Mouse (Mus musculus): Measurements from ENCODE around the gene Wdr93.
A peak's percentile ranks its signal among the peaks of the same experiment; 100 is the strongest.
"Not testable (repeated sequence)": the region's sequence is repeated elsewhere in the genome, so short reads cannot be mapped to it uniquely, and the experiment has no call there.

The Wdr93 gene

DNA sequence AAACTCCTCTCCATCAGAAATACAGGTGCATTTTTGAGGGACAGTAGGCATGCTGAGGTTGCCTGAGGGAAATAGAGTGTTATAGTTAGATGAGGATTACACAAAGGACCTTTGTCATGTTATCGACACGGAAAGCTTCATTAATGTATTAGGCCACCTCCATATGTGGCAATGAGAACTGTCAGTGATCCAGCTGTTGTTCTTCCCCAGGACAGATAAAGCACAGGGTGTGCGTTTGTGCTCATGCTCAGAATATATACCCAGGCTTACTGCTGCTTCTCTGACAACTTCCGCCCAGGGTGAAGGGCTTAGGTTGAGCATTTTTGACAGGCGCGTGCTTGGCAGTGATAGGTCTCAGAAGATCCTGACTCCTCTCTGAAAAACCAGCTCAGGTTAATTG lies 6.5 kb downstream of the Wdr93 start:
- DNase-seq (ENCODE audit: low spot score in 2 of 2) = no peak

DNA sequence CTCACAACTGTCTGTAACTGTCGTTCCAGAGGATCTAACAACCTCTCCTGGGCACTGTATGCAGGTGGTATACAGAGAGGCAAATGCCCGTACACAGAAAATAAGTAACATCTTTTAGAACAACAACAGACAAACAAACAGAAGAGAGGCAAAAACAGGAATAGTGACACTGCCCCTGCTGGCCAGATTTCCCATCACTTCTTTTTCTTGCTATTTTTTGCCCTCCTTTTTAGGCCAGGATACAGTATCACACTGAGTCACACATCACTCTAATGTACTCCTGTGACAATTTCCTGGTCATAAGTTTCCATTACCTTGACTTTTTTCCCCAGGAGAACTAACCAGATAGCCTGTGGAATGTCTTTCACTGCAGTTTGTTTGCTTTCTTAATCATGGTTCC lies 13.4 kb downstream of the Wdr93 start:
- DNase-seq (ENCODE audit: low spot score in 2 of 2) = no peak

GRCm38 (mm10) chr7:79758176-79758575 lies 15.2 kb downstream of the Wdr93 start:
- no peak for DNase-seq (ENCODE audit: low spot score in 2 of 2)

- DNase-seq (ENCODE audit: low spot score in 2 of 2) = no peak
Observed at GRCm38 (mm10) chr7:79759766-79760165, 16.8 kb downstream of the Wdr93 start.

GRCm38 (mm10) chr7:79761124-79761876 lies 18.3 kb downstream of the Wdr93 start:
- DNase-seq (ENCODE audit: low spot score in 2 of 2) = no peak

DNA sequence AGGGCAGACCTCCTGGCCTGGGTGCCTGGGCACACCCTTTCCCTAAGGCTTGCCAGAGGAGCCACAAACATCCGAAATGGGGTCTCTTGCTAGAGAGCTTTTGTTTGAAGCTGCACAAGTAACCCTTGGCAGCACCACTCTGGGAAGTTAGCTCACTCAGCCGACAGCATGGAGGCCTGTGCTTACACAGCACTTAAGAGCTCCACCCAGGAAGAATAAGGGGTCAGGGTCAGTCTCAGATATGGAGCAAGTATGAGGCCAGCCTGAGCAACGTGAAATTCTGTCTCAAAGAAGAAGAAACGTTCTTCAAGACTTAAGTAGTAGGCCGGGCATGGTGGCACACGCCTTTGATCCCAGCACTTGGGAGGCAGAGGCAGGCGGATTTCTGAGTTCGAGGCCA lies 19.1 kb downstream of the Wdr93 start:
- DNase-seq (ENCODE audit: low spot score in 2 of 2) = no peak

GRCm38 (mm10) chr7:79765991-79766390 lies 23.0 kb downstream of the Wdr93 start:
- DNase-seq (ENCODE audit: low spot score in 2 of 2) = no peak

DNA sequence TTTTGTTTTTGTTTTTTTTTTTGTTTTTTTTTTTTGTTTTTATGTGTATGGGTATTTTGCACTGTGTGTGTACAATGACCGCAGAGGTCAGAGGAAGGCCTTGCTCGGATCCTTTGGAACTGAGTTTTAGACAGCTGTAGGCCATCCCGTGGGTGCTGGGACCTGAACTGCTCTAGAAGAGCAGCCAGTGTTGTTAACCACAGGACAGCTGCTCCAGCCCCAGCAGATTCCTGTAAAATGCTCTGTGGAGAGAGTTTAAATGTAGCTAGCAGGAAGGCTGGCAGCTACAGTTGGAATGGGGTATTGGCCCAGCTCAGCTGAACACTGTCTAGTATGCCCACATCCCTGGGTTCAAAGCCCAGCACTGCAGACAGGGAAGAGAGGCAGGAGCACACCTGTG lies 26.7 kb downstream of the Wdr93 start:
- no peak for DNase-seq (ENCODE audit: low spot score in 2 of 2)

- no peak for DNase-seq (ENCODE audit: low spot score in 2 of 2)
Observed at GRCm38 (mm10) chr7:79771561-79772512, 28.9 kb downstream of the Wdr93 start.

DNA sequence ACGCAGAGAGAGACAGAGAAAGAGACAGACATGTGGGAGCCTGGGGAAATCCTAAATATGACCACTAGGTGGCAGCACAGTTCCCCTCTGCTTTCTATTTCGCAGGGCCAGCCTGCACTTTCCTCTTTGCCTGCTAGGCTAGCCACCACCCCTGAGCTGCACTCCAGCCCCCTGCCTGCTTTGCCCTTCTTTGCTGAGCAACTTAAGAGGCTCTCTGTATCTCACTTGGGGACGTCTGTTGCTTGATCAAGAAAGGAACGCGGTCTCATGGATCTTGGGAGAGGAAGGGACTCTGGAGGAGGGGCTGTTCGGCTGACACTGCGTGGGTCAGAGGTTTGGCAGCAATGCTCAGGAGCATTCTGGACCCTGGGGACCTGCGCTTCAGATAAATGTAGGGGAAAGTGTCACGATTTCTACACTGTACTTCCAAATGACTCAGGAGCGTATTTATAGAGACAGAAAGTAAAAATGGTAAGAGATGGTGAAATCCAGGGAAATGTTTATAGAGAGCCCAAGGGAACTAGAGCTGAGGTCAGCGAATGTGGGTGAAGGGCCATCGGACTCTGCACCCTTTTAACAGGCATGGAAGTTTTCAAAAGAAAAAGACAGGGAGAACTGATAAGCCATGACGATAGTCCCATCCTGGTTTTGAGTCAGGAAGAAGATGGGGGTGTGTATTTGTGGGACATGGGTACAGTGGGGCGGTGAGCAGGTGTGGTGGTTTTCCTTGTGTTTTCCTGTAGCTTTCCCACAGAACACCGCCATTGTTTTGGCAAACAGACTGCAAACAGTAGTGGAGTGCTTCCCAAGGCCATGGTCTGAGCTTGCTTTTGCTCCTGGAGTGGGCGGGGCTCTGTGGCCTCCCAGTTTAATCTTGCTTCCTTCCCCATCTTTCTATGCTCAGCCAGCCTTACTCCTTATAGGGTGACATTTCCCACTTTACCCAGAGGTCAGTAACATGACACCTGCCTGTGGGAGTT lies 38.0 kb downstream of the Wdr93 start:
- peak; percentile 46 to 64 for DNase-seq (ENCODE audit: low spot score in 2 of 2)

- DNase-seq (ENCODE audit: low spot score in 2 of 2) = no peak
Observed at GRCm38 (mm10) chr7:79781826-79782515, 39.0 kb downstream of the Wdr93 start.

DNA sequence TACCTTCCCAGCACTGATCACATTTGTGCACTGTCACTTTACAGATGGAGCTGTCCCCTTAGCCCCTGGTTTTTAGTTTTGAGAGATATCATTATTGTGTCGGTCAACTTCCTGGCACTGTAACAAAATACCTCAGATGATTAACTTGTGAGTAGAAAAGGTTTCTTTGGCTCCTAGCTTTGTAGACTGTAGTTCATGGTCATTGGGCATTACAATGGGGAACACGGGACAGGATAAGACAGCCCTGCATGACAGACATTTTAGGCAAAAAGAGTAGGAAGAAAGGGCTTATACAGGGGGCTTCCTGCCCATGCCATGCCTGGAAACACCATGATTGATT lies 39.5 kb downstream of the Wdr93 start:
- no peak for DNase-seq (ENCODE audit: low spot score in 2 of 2)

DNA sequence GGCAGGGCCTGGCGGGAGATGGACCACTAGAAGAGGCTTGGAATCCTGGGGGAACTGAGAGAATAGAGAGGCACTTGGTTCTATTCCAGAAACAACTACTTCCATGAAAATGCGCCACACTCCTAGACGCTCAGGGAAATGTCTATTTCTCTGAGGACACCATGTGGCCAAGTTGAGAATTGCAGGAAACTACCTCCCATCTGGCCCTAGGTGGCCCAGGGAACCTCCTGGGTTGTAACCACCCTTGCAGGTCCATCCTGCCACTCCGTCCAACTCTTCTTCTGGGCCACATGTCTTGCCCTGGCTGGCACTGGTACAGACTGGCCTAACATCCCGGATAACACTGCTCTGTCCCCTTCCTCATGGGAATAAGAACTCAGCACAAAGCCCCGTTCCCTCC lies 43.3 kb downstream of the Wdr93 start:
- DNase-seq (ENCODE audit: low spot score in 2 of 2) = peak in 1 of 2 experiments; percentile 46

GRCm38 (mm10) chr7:79789812-79790211 lies 46.8 kb downstream of the Wdr93 start:
- DNase-seq (ENCODE audit: low spot score in 2 of 2) = not testable (repeated sequence)

GRCm38 (mm10) chr7:79792635-79793421 lies 49.9 kb downstream of the Wdr93 start:
- no peak for DNase-seq (ENCODE audit: low spot score in 2 of 2)

- DNase-seq (ENCODE audit: low spot score in 2 of 2) = no peak
Observed at GRCm38 (mm10) chr7:79793688-79794087, 50.7 kb downstream of the Wdr93 start, which contains the start of gene Mesp1. Gene Mesp1 (minus strand): TSS chr7:79793788.

DNA sequence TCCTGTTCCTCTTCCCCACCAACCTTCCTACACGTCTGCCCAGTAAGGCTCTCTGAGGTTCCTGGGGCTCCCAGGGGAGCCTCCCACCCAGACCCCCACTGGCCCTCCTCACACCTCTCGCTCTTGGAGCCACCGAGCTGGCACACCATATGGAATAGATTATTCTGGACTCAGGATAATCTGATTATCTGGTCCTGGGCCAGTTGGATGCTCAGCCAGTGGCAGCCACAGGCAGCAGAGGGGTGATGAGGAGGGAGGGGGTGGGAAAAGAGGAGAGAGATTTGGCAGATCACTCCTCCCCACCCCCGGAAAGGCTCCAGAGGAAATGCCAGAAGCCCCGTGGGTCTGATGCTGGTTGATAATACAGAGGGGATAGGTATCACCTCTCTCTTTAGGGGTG lies 55.6 kb downstream of the Wdr93 start:
- no peak for DNase-seq (ENCODE audit: low spot score in 2 of 2)

GRCm38 (mm10) chr7:79799048-79799447 lies 56.1 kb downstream of the Wdr93 start:
- peak; percentile 30 to 49 for DNase-seq (ENCODE audit: low spot score in 2 of 2)

GRCm38 (mm10) chr7:79799506-79799905 lies 56.5 kb downstream of the Wdr93 start:
- DNase-seq (ENCODE audit: low spot score in 2 of 2) = no peak

GRCm38 (mm10) chr7:79800336-79800735 lies 57.4 kb downstream of the Wdr93 start:
- no peak for DNase-seq (ENCODE audit: low spot score in 2 of 2)

Data from natural killer cell, adult 2 months (primary cell).